Comparison of ENCODE assay signal across 23 mouse cellular contexts in genomic region chr2:14620120-14620853, GRCm38 (mm10). TPM values are rescaled to one million over a fixed set of nuclear protein-coding genes. Genes with fewer than 3 reads are reported as not detected.
DNase-seq lines count a peak whose midpoint lies in the region; ATAC-seq and TF ChIP-seq lines count a peak whose summit lies in the region.
"Had no signal": no experiment of that assay in that cellular context is flagged by ENCODE, and none has a peak within 500 bp of the region (broad histone marks: within the 10 kb centered on the region; RNA-seq: fewer than 3 reads in every experiment).

No protein-coding gene starts in this region.

- H3K36me3 ChIP-seq in lung, embryonic 14.5 days (ENCODE audit: insufficient read depth): no peaks in the 10 kb centered on the region
- no peaks in the 10 kb centered on the region for H3K36me3 ChIP-seq in E14TG2a.4 (ENCODE audit: insufficient read depth, low read length)
- H3K36me3 ChIP-seq in intestine, postnatal 0 days (ENCODE audit: control insufficient read depth, insufficient read depth): no peaks in the 10 kb centered on the region
- no peaks in the 10 kb centered on the region for H3K36me3 ChIP-seq in embryonic facial prominence, embryonic 10.5 days (replicated peaks)
- H3K36me3 ChIP-seq: embryonic facial prominence, embryonic 15.5 days; forebrain, embryonic 12.5 days; heart, embryonic 12.5 days; limb, embryonic 10.5 days; liver, embryonic 13.5 days; neural tube, embryonic 12.5 days had no signal

- DNase-seq in lung, embryonic 14.5 days: no peak
- no peak for DNase-seq in lung, postnatal 36 days
- no peak for DNase-seq in embryonic facial prominence, embryonic 10.5 days (ENCODE audit: low spot score)
- no peak for DNase-seq in adrenal gland, adult 18-20 months (ENCODE audit: low spot score in 2 of 2)
- DNase-seq in yolk sac, embryonic 10.5 days (ENCODE audit: low spot score): no peak
- DNase-seq: adrenal gland, postnatal 36 days; cerebellum, adult 9-10 months; gastrocnemius, postnatal 25 days; heart, postnatal 36 days; liver, embryonic 13.5 days; right cerebral cortex, postnatal 14 days; thymus, postnatal 25 days had no signal

- WGBS in lung, embryonic 14.5 days: 77% methylated on average over 6 of the region's 6 CpGs
- 72% methylated on average over 6 of the region's 6 CpGs for WGBS in bone marrow, adult 2 months
- 69% methylated on average over 6 of the region's 6 CpGs for WGBS in intestine, postnatal 0 days
- 86% methylated on average over 6 of the region's 6 CpGs for WGBS in embryonic facial prominence, embryonic 10.5 days

- TF ChIP-seq POLR2A in bone marrow, adult 2 months (IDR thresholded peaks at IDR 0.05; ENCODE audit: borderline replicate concordance, control insufficient read depth, low read depth, low read length): no peak

- H3K4me2 ChIP-seq in lung, embryonic 14.5 days: no peak overlapping the region
- H3K4me2 ChIP-seq in intestine, postnatal 0 days (replicated peaks; ENCODE audit: low read depth): no peak overlapping the region
- H3K4me2 ChIP-seq: embryonic facial prominence, embryonic 15.5 days; forebrain, embryonic 12.5 days; heart, embryonic 12.5 days; liver, embryonic 13.5 days; neural tube, embryonic 12.5 days had no signal

- no peaks in the 10 kb centered on the region for H3K9me3 ChIP-seq in lung, embryonic 14.5 days (ENCODE audit: low read depth, low read length)
- no peaks in the 10 kb centered on the region for H3K9me3 ChIP-seq in E14TG2a.4 (ENCODE audit: low read length)
- no peaks in the 10 kb centered on the region for H3K9me3 ChIP-seq in intestine, postnatal 0 days (ENCODE audit: control insufficient read depth)
- no peaks in the 10 kb centered on the region for H3K9me3 ChIP-seq in embryonic facial prominence, embryonic 10.5 days
- H3K9me3 ChIP-seq: embryonic facial prominence, embryonic 15.5 days; forebrain, embryonic 12.5 days; heart, embryonic 12.5 days; limb, embryonic 10.5 days; liver, embryonic 13.5 days; neural tube, embryonic 12.5 days had no signal

- no peak overlapping the region for H3K9ac ChIP-seq in lung, embryonic 14.5 days
- no peak overlapping the region for H3K9ac ChIP-seq in intestine, postnatal 0 days (ENCODE audit: low read depth, low read length)
- H3K9ac ChIP-seq: embryonic facial prominence, embryonic 15.5 days; forebrain, embryonic 12.5 days; heart, embryonic 12.5 days; liver, embryonic 13.5 days; neural tube, embryonic 12.5 days had no signal

- H3K4me3 ChIP-seq in lung, embryonic 14.5 days (ENCODE audit: low read depth, low read length): no peak overlapping the region
- no peak overlapping the region for H3K4me3 ChIP-seq in E14TG2a.4 (replicated peaks; ENCODE audit: low read length)
- H3K4me3 ChIP-seq in bone marrow, adult 2 months (replicated peaks; ENCODE audit: control insufficient read depth, low read depth, low read length): no peak overlapping the region
- H3K4me3 ChIP-seq in intestine, postnatal 0 days (ENCODE audit: low read depth, low read length): no peak overlapping the region
- H3K4me3 ChIP-seq in embryonic facial prominence, embryonic 10.5 days: no peak overlapping the region
- H3K4me3 ChIP-seq: embryonic facial prominence, embryonic 15.5 days; forebrain, embryonic 12.5 days; heart, embryonic 12.5 days; limb, embryonic 10.5 days; liver, embryonic 13.5 days; neural tube, embryonic 12.5 days had no signal

- no peaks in the 10 kb centered on the region for H3K4me1 ChIP-seq in lung, embryonic 14.5 days (ENCODE audit: insufficient read depth)
- H3K4me1 ChIP-seq in E14TG2a.4 (replicated peaks; ENCODE audit: low read depth, low read length): no peaks in the 10 kb centered on the region
- H3K4me1 ChIP-seq in bone marrow, adult 2 months (ENCODE audit: control insufficient read depth, insufficient read depth, low read length): no peaks in the 10 kb centered on the region
- no peaks in the 10 kb centered on the region for H3K4me1 ChIP-seq in intestine, postnatal 0 days (replicated peaks; ENCODE audit: control insufficient read depth, insufficient read depth, low read length)
- no peaks in the 10 kb centered on the region for H3K4me1 ChIP-seq in embryonic facial prominence, embryonic 10.5 days
- H3K4me1 ChIP-seq: embryonic facial prominence, embryonic 15.5 days; forebrain, embryonic 12.5 days; limb, embryonic 10.5 days; liver, embryonic 13.5 days; neural tube, embryonic 12.5 days had no signal

- peak; percentile 25 for TF ChIP-seq CTCF in lung, embryonic 14.5 days (IDR thresholded peaks at IDR 0.05; ENCODE audit: low read depth)
- TF ChIP-seq CTCF in E14TG2a.4 (conservative IDR thresholded peaks at IDR 0.05; ENCODE audit: low read length): 0 out of 2 replicates have a peak, but pooled peaks have one; percentile 14
- TF ChIP-seq CTCF in bone marrow, adult 2 months (IDR thresholded peaks at IDR 0.05; ENCODE audit: control insufficient read depth, insufficient read depth, low read length): 0 out of 2 replicates have a peak, but pooled peaks have one; percentile 18
- TF ChIP-seq CTCF in intestine, postnatal 0 days (IDR thresholded peaks at IDR 0.05; ENCODE audit: low read depth): peak; percentile 33; the same call in 1 of the 2 replicates

- ATAC-seq in lung, embryonic 14.5 days (ENCODE audit: insufficient read depth): no peak
- no peak for ATAC-seq in intestine, postnatal 0 days
- ATAC-seq: activated CD4-positive, CD25-positive, alpha-beta regulatory T cell, adult 4 months; hindbrain, postnatal 0 days had no signal

- no peak overlapping the region for H3K27ac ChIP-seq in lung, embryonic 14.5 days (ENCODE audit: low read depth)
- H3K27ac ChIP-seq in bone marrow, adult 2 months (ENCODE audit: control insufficient read depth, insufficient read depth, low read depth, low read length, poor library complexity): no peak overlapping the region
- no peak overlapping the region for H3K27ac ChIP-seq in intestine, postnatal 0 days (ENCODE audit: low read depth, low read length)
- no peak overlapping the region for H3K27ac ChIP-seq in embryonic facial prominence, embryonic 10.5 days (replicated peaks)
- H3K27ac ChIP-seq: embryonic facial prominence, embryonic 15.5 days; forebrain, embryonic 12.5 days; hindbrain, postnatal 0 days; limb, embryonic 10.5 days; liver, embryonic 13.5 days; macrophage; neural tube, embryonic 12.5 days had no signal

- H3K27me3 ChIP-seq in lung, embryonic 14.5 days (ENCODE audit: insufficient read depth, low read length): no peaks in the 10 kb centered on the region
- no peaks in the 10 kb centered on the region for H3K27me3 ChIP-seq in E14TG2a.4 (ENCODE audit: insufficient read depth, low read length)
- no peaks in the 10 kb centered on the region for H3K27me3 ChIP-seq in intestine, postnatal 0 days (replicated peaks; ENCODE audit: control insufficient read depth, insufficient read depth, low read length)
- H3K27me3 ChIP-seq in embryonic facial prominence, embryonic 10.5 days (replicated peaks; ENCODE audit: low read depth, poor library complexity, severe bottlenecking): no peaks in the 10 kb centered on the region
- H3K27me3 ChIP-seq: embryonic facial prominence, embryonic 15.5 days; forebrain, embryonic 12.5 days; heart, embryonic 12.5 days; liver, embryonic 13.5 days; neural tube, embryonic 12.5 days had no signal

RNA-seq across cellular contexts. Expression of gene Cacnb2, which starts 17.4 kb away (rescaled TPM):
- 8.8 and 9.8 TPM in 2 replicates for polyA plus RNA-seq in lung, embryonic 14.5 days (2014; fragmentation: Nextera tagmentation; extraction: Ambion mirVana)
- 0.65 and 0.77 TPM in 2 replicates for polyA plus RNA-seq in bone marrow, adult 2 months (2011; ENCODE audit: insufficient read depth, insufficient read length, low replicate concordance, missing spikeins)
- 0.99 and 1.5 TPM in 2 replicates for polyA plus RNA-seq in intestine, postnatal 0 days (2015; fragmentation: Nextera tagmentation; extraction: Ambion mirVana)
- polyA plus RNA-seq in embryonic facial prominence, embryonic 10.5 days (2016; fragmentation: Nextera tagmentation; extraction: Ambion mirVana): 1.5 and 2.2 TPM in 2 replicates
- total RNA-seq in adrenal gland, adult 18-20 months (2021): 10 to 100 TPM; 19.1 to 37.3 TPM
- polyA plus RNA-seq: macrophage had no signal
